Mouse (Mus musculus) limb, embryonic 15.5 days (tissue): Measurements from ENCODE around the gene Col4a2. TPM values are rescaled to one million over a fixed set of nuclear protein-coding genes. Genes with fewer than 3 reads are reported as not detected.

Experiments used
- ATAC-seq: fragments of 200-750 bp; cut with Nextera tagmentation; 2 replicates; pipeline ENCODE4 v1.8.0; 2017; ENCODE audit warnings: low read depth, moderate TSS enrichment; ENCODE audit not compliant: insufficient number of reproducible peaks, low FRiP score, low TSS enrichment
- H3K27ac ChIP-seq: fragments of 300-500 bp; sonication (generic); 2 replicates; pipeline ENCODE4 v1.5.1; 2015; ENCODE audit warnings: moderate library complexity, mild to moderate bottlenecking, inconsistent platforms
- H3K27me3 ChIP-seq: fragments of 300-500 bp; sonication (generic); 2 replicates; pipeline ENCODE4 v1.6.1; 2015; ENCODE audit warnings: inconsistent platforms
- H3K36me3 ChIP-seq: fragments of 300-500 bp; sonication (generic); 2 replicates; pipeline ENCODE4 v1.6.1; 2015; ENCODE audit warnings: inconsistent platforms
- H3K4me1 ChIP-seq: fragments of 300-500 bp; sonication (generic); 2 replicates; pipeline ENCODE4 v1.6.1; 2015; ENCODE audit warnings: inconsistent platforms
- H3K4me2 ChIP-seq: fragments of 300-500 bp; sonication (generic); 2 replicates; pipeline ENCODE4 v1.6.1; 2015; ENCODE audit warnings: mild to moderate bottlenecking, inconsistent platforms
- H3K4me3 ChIP-seq: fragments of 300-500 bp; sonication (generic); 2 replicates; pipeline ENCODE4 v1.5.1; 2015; ENCODE audit warnings: mild to moderate bottlenecking, inconsistent platforms
- H3K9ac ChIP-seq: fragments of 300-500 bp; sonication (generic); 2 replicates; pipeline ENCODE4 v1.6.1; 2015; ENCODE audit warnings: inconsistent platforms
- H3K9me3 ChIP-seq: fragments of 300-500 bp; sonication (generic); 2 replicates; pipeline ENCODE4 v1.6.1; 2016; ENCODE audit warnings: inconsistent platforms
- WGBS: fragments of 180-500 bp; shearing (Covaris S2); methylation state at CpG from one replicate; pipeline ENCODE4 v1.1.7; 2015; 5-methylcytosine and 5-hydroxymethylcytosine counted together
- polyA plus RNA-seq: library from polyadenylated mRNA; unstranded; fragments of >200 nt; fragmentation: Nextera tagmentation; extraction: Ambion mirVana; gene quantifications from 2 replicates; pipeline ENCODE4 v1.2.1, GENCODE M21; 2015

The Col4a2 gene
- polyA plus RNA-seq, 1 experiment from 2014 or later: 77.4 TPM

DNA sequence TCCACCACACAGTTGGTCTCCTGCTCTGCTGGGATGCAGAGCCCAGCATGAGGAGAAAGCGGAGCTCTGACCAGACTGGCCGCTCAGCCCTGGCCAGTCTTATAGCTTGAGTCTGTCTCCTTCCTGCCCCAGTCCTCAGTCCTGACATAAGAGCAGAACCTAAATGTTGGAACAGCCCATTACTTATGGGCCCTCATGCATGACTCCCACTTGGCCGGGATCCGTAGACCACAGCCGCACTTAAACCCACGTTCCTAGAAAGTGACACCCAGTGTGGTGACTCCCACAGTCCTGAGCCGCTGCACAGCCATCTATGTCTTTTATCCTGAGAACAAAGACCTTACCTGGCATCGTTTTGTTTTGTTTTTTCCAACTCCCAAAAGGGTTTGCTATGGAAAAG is 2.0 kb downstream of the Col4a2 start:
- peak overlapping the region; percentile 70 for H3K4me3 ChIP-seq
- no peaks in the 10 kb centered on the region for H3K9me3 ChIP-seq
- no peak overlapping the region for H3K27ac ChIP-seq
- H3K36me3 ChIP-seq: 0 out of 2 replicates have a peak, but pooled peaks cover 1% of the 10 kb centered on the region
- H3K27me3 ChIP-seq: 0 out of 2 replicates have a peak, but pooled peaks cover 6% of the 10 kb centered on the region
- no peak for ATAC-seq
- H3K4me2 ChIP-seq: peak overlapping the region; percentile 91
- H3K4me1 ChIP-seq: peaks cover 26% of the 10 kb centered on the region
- no peak overlapping the region for H3K9ac ChIP-seq
- WGBS: 88% methylated on average over 8 of the region's 8 CpGs

DNA sequence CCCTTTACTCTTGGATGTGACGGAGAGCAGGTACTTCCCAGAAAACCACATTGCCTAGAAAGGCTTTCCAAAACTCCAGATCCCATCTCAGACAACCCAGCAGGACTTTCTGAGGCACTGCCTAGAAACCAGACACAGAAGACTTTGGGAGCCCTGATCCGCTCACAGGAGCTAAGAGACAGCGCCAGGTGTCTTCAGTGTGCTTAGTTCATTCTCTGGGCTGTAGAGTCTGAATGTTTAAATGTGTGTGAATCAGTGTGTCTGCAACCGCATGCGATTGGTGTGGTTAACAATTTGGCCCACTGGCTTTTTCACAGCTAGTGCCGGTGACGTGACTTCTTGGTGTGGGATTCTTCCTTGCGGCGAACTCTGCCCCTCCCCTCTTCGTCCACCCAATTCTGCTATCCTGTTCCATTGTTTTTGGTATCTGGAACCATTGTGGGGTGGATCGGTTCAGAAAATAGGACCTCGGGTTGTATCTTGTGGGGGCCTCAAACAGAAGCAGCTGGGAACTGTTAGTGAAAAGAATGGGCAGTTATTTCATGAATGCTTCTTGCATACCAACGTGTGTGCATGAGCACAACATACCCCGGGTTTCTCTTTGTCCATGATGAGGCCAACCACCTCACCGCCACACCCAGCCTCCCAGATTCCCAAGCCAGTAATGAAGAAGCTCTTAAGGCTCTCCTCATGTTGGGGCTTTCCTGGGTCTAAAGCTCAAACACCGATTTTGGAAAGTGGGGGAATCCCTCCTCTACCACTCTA is 2.8 kb downstream of the Col4a2 start:
- Histone ChIP-seq H3K27ac (no peak overlapping the region), H3K9ac (no peak overlapping the region), H3K4me1 (peaks cover 26% of the 10 kb centered on the region), H3K4me2 (peak overlapping the region; percentile 91; the same call in 1 of the 2 replicates), H3K27me3 (0 out of 2 replicates have a peak, but pooled peaks cover 6% of the 10 kb centered on the region), H3K4me3 (peak overlapping the region; percentile 10; the same call in 1 of the 2 replicates), H3K36me3 (0 out of 2 replicates have a peak, but pooled peaks cover 2% of the 10 kb centered on the region), H3K9me3 (no peaks in the 10 kb centered on the region)
- 82% methylated on average over 16 of the region's 16 CpGs for WGBS
- no peak for ATAC-seq

- Histone ChIP-seq H3K9me3 (no peaks in the 10 kb centered on the region), H3K4me3 (no peak overlapping the region), H3K9ac (no peak overlapping the region), H3K27ac (no peak overlapping the region), H3K4me1 (peaks cover 25% of the 10 kb centered on the region), H3K36me3 (0 out of 2 replicates have a peak, but pooled peaks cover 2% of the 10 kb centered on the region), H3K4me2 (no peak overlapping the region), H3K27me3 (0 out of 2 replicates have a peak, but pooled peaks cover 6% of the 10 kb centered on the region)
- WGBS: 85% methylated on average over 6 of the region's 6 CpGs
- no peak for ATAC-seq
These were observed 3.5 kb downstream of the Col4a2 start for GRCm38 (mm10) chr8:11316118-11316517.

DNA sequence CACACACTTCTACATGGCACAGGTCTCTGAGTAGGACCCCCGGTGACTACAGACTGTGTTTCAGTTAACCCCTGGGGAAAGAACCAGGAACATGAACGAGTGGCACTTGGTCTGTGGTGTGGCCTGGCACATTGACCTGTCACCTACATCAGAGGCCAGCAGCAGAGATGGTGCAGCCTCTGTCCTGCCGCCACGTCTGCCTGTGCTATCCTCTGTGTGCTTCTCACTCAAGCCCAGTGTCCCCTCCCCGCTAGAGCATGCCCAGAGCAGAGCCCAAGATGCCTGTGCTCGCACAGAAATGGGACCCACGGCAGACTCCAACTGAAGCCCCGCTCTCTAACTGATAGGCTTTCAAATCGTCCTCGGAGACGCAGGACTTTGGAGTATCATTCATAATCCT is 6.8 kb downstream of the Col4a2 start:
- Histone ChIP-seq H3K27me3 (0 out of 2 replicates have a peak, but pooled peaks cover 6% of the 10 kb centered on the region), H3K36me3 (0 out of 2 replicates have a peak, but pooled peaks cover 2% of the 10 kb centered on the region), H3K4me3 (no peak overlapping the region), H3K27ac (no peak overlapping the region), H3K4me1 (peaks cover 11% of the 10 kb centered on the region), H3K9me3 (no peaks in the 10 kb centered on the region), H3K9ac (no peak overlapping the region), H3K4me2 (no peak overlapping the region)
- WGBS: 87% methylated on average over 11 of the region's 11 CpGs
- no peak for ATAC-seq

DNA sequence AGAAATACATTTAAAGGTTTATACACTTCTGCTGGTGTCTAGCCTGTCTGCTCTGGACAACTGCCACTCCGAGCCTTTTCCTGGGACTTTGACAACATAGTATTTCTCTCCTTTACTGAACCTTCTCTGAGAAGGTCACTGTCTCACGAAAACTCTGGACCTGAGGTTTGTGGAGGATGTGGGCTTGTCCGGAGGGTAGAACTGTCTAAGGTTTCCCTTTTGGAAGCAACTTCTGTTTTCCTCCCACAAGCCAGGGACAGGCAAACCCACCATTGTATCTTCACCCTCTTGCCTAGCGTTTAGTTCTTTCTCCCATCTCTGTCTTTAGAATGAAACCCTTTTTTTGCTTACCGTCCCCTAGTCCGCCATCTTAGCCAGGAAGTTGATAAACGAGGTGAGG is 9.2 kb downstream of the Col4a2 start:
- no peak for ATAC-seq
- Histone ChIP-seq H3K4me3 (no peak overlapping the region), H3K4me2 (no peak overlapping the region), H3K27me3 (no peaks in the 10 kb centered on the region), H3K4me1 (peaks cover 16% of the 10 kb centered on the region), H3K27ac (no peak overlapping the region), H3K36me3 (0 out of 2 replicates have a peak, but pooled peaks cover 2% of the 10 kb centered on the region), H3K9me3 (no peaks in the 10 kb centered on the region), H3K9ac (no peak overlapping the region)
- 90% methylated on average over 7 of the region's 7 CpGs for WGBS

DNA sequence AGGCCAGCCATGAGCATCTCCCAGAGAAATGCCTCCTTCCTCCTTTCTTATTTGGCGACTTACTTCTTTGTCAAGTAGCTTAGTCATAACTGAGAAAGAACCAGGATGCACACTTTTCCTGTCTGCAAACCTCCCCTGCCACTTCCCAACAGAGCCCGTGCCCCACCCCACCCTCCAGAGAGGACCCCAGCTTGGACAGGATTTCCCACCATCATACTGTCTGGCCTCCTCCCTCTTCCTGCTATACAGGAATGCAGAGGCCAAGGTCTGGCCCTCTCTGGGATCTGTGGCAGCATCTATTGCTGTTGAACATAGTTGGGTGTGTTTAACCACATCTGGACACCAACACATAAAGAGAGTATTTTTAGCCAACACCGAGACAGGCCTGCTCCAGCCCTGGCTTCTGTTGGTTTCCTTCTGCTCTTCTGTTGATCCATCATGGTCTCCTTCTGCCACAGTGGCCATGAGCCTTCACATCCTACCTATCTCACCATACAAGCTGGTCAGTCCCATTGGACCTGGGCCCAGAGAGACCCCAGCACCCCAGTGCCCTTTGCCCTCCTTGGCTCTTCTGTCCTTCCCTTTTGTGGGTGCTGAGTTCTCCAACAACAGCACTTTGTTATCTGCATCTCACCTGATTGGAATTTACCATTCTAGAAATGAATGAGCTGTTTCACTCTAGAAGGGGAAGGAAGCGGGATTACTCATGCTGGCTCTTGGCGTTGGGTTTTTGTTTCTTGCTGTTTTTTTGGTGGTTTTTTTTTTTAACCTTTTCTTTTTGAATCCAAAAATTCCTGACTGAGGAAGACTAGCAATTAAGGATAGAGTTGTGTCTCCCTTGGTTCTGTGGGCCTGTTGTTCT is 10.3 kb downstream of the Col4a2 start:
- ATAC-seq: no peak

GRCm38 (mm10) chr8:11323681-11324080 is 11.1 kb downstream of the Col4a2 start:
- no peaks in the 10 kb centered on the region for H3K9me3 ChIP-seq
- H3K4me3 ChIP-seq: no peak overlapping the region
- H3K4me2 ChIP-seq: no peak overlapping the region
- peaks cover 33% of the 10 kb centered on the region for H3K4me1 ChIP-seq
- no peak for ATAC-seq
- no peak overlapping the region for H3K27ac ChIP-seq
- 73% methylated on average over 1 of the region's 1 CpGs for WGBS
- no peaks in the 10 kb centered on the region for H3K27me3 ChIP-seq
- H3K36me3 ChIP-seq: 0 out of 2 replicates have a peak, but pooled peaks cover 2% of the 10 kb centered on the region
- H3K9ac ChIP-seq: no peak overlapping the region

More for the DNA sequence above, 10.3 kb downstream of the Col4a2 start:
- Histone ChIP-seq H3K9me3 (no peaks in the 10 kb centered on the region), H3K27me3 (no peaks in the 10 kb centered on the region), H3K4me2 (no peak overlapping the region), H3K4me3 (no peak overlapping the region), H3K27ac (no peak overlapping the region), H3K36me3 (0 out of 2 replicates have a peak, but pooled peaks cover 2% of the 10 kb centered on the region), H3K4me1 (peaks cover 27% of the 10 kb centered on the region), H3K9ac (no peak overlapping the region)
- 79% methylated on average over 5 of the region's 5 CpGs for WGBS

DNA sequence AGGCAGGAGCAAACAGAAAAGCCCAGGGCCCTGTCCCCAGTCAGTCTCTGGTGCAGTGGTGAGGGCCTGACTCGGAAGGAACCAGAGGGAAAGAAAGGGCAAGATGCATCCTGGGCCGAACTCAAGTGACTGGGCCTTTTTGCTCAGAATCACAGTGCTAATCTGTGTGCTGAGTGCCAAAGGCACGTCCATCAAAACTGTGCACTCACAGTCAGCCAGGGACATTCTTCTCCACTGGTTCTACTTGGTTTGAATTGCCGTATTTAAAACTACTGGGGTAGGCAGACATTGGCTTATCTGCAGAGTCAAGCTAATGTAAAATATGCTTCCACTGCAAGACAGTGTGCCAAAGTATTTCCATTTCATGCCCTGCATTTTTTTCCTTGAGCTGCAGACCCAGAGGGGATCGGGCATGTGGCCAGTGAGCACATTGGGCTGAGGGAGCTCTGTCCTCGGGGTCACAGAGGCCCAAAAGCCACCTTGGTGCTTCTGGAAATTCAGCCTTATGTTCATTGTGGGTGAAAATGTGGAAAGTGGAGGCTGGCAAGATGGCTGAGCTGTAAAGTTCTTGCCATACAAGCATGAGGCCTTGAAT is 12.3 kb downstream of the Col4a2 start:
- no peak overlapping the region for H3K4me2 ChIP-seq
- no peaks in the 10 kb centered on the region for H3K9me3 ChIP-seq
- peaks cover 33% of the 10 kb centered on the region for H3K4me1 ChIP-seq
- H3K36me3 ChIP-seq: no peaks in the 10 kb centered on the region
- peak overlapping the region; percentile 50 for H3K27ac ChIP-seq
- 69% methylated on average over 6 of the region's 6 CpGs for WGBS
- no peak overlapping the region for H3K4me3 ChIP-seq
- H3K27me3 ChIP-seq: no peaks in the 10 kb centered on the region
- no peak overlapping the region for H3K9ac ChIP-seq
- ATAC-seq: no peak

DNA sequence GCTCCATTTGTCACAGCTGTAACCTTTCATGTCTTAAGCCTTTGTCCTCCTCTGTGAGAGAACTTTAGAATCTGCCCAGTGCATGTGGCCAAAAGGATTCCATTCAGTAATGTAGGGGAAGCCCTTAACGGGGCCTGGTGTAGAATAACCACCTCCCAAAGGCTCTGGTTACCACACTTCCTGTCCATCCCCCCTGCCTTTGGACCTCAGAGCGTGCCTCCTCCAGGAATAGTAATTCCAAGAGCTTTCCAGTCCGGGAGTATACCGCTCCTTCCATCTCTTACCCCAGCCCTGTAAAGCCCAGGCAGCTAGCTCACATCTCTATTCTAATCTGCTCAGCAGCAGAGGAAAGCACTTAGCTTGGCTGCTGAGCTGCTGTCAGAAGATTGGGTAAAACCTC is 14.7 kb downstream of the Col4a2 start:
- Histone ChIP-seq H3K27me3 (no peaks in the 10 kb centered on the region), H3K4me1 (peaks cover 33% of the 10 kb centered on the region), H3K27ac (peak overlapping the region; percentile 65), H3K36me3 (no peaks in the 10 kb centered on the region), H3K9ac (no peak overlapping the region), H3K4me3 (no peak overlapping the region), H3K4me2 (no peak overlapping the region), H3K9me3 (no peaks in the 10 kb centered on the region)
- WGBS: 35% methylated on average over 4 of the region's 4 CpGs
- ATAC-seq: 0 out of 2 replicates have a peak, but pooled peaks have one; percentile 44

GRCm38 (mm10) chr8:11327722-11328417 is 15.3 kb downstream of the Col4a2 start:
- WGBS: 56% methylated on average over 5 of the region's 5 CpGs
- H3K27ac ChIP-seq: peak overlapping the region; percentile 65

GRCm38 (mm10) chr8:11331561-11331960 is 19.0 kb downstream of the Col4a2 start:
- ATAC-seq: no peak
- no peaks in the 10 kb centered on the region for H3K27me3 ChIP-seq
- no peak overlapping the region for H3K4me3 ChIP-seq
- H3K4me2 ChIP-seq: no peak overlapping the region
- no peak overlapping the region for H3K27ac ChIP-seq
- no peaks in the 10 kb centered on the region for H3K36me3 ChIP-seq
- no peak overlapping the region for H3K9ac ChIP-seq
- peaks cover 17% of the 10 kb centered on the region for H3K4me1 ChIP-seq
- 69% methylated on average over 4 of the region's 4 CpGs for WGBS
- H3K9me3 ChIP-seq: no peaks in the 10 kb centered on the region

More at GRCm38 (mm10) chr8:11327722-11328417, 15.3 kb downstream of the Col4a2 start:
- Histone ChIP-seq H3K4me2 (no peak overlapping the region), H3K9me3 (no peaks in the 10 kb centered on the region), H3K4me3 (no peak overlapping the region), H3K36me3 (no peaks in the 10 kb centered on the region), H3K27me3 (no peaks in the 10 kb centered on the region), H3K9ac (no peak overlapping the region), H3K4me1 (peaks cover 30% of the 10 kb centered on the region)
- no peak for ATAC-seq
